Mouse (Mus musculus) myocyte (in vitro differentiated cells): ENCODE measurements around the gene Fam171a2.

Experiments
- MAX ChIP-seq: IDR thresholded peaks from one replicate; pipeline ENCODE4 v1.6.1; 2011; ENCODE audit warnings: low read depth, mild to moderate bottlenecking, control low read depth
- MYOD1 ChIP-seq, 3 experiments: IDR thresholded peaks; one replicate each; pipeline ENCODE4 v1.6.1; 2011; ENCODE audit warnings: control low read depth in 2 of 3, low read depth in 2 of 3, mild to moderate bottlenecking in 2 of 3, moderate library complexity in 1 of 3; ENCODE audit not compliant: insufficient read length in 2 of 3, control insufficient read depth in 1 of 3
- POLR2A ChIP-seq: IDR thresholded peaks from one replicate; pipeline ENCODE4 v1.6.1; 2011; ENCODE audit warnings: low read depth, mild to moderate bottlenecking, control low read depth, moderate library complexity; ENCODE audit not compliant: insufficient read length
- TCF3 ChIP-seq: IDR thresholded peaks from one replicate; pipeline ENCODE4 v1.6.1; 2011; ENCODE audit warnings: low read depth, control low read depth; ENCODE audit not compliant: insufficient read length
- USF1 ChIP-seq: IDR thresholded peaks from one replicate; pipeline ENCODE4 v1.6.1; 2011; ENCODE audit warnings: low read depth, mild to moderate bottlenecking, control low read depth, moderate library complexity

DNA sequence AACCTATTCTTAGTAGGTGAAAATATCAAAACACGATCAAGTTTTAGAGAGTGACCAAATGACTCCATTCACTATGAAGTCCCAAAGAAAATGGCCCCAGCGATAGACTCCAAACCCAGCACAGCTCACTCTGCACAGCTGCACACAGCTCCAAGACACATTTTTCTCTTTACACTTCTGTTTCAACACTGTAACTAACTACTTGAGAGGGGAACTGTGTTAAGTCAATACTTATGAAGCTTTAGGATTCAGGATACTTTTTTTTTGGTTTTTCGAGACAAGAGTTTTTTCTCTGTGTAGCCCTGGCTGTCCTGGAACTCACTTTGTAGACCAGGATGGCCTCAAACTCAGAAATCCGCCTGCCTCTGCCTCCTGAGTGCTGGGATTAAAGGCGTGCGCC lies 47.6 kb upstream of the Fam171a2 start:
- TF ChIP-seq TCF3 (no peak), POLR2A (no peak), MYOD1 (IDR thresholded peaks at IDR 0.05; ENCODE audit: control insufficient read depth in 1 of 3, insufficient read length in 2 of 3, low read depth in 2 of 3) (no peak), MAX (no peak), USF1 (no peak)
